Mouse (Mus musculus) gonadal fat pad, adult 2 months (tissue): ENCODE measurements at regions not wholly inside any gene's neighbourhood (a gene's known extent, or its start where the extent isn't known, plus 50 kb on each side); places are given as distances from the start of the nearest gene placed in this dataset.

Experiments
- DNase-seq: peaks from one replicate; pipeline ENCODE4 v3.0.0-alpha.2; 2012; ENCODE audit warnings: low read depth

GRCm38 (mm10) chr19:14035371-14035770 is 122.0 kb downstream of the Olfr1505 start:
- no peak for DNase-seq

DNA sequence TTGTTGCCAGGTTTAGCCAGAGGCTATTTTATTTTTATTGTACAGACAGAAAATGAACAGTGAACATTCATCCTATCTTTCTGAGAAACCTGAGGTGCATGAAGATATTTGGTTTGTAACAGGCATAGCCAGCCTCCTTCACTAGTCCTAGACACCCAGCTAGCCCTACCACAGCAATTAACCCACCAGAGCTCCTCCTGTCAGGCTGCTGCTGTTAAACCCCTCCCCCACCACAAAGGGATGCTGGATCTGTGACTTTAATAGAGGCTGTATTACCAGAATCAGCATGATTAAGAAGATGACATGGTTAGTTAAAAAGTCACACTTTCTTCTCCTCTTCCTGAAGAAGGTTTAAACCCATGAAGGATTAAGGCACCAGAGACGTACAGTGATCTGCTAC is 122.5 kb downstream of the Olfr1505 start:
- DNase-seq, result no peak

DNA sequence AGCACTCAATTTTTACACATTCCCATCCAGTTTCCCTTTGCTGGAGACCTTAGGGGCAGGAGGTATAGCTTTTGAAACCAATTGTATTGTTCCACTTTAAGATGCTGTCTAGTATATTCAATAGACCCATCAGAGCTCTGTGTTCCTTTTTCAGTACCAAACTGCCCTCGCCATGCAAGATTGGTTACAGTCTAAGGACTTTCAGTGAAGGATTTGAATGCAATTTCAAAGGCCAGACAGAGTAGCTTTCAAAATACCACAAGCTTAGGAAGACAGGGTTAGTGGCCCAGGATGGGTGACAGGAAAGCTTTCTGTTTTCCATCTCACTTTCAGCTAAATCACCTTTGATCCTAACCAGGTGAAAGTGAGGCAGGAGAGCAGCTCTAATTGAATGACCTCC is 123.4 kb downstream of the Olfr1505 start:
- no peak for DNase-seq

GRCm38 (mm10) chr19:14042753-14043152 is 129.4 kb downstream of the Olfr1505 start:
- DNase-seq, result no peak

- DNase-seq, result no peak
These were observed 132.1 kb downstream of the Olfr1505 start for GRCm38 (mm10) chr19:14045456-14045855.

DNA sequence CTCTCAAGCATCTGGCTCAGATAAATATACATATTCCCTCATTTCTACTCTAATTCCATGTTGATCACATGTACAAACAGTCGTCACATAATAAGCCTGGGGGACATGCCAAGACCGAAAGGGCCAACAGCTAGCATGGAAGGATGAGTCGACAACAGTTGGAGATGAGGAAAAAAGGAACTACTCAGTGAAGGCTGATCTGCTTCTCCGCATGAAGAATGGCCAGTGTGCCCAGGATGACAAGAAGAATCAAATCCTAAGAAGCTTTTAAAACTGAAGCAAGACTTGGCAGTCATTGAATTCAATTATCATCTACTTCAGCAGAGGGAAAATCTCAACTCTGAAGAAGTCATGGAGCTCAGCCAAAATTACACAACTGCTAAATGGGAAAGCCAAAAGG is 138.7 kb downstream of the Olfr1505 start:
- no peak for DNase-seq

DNA sequence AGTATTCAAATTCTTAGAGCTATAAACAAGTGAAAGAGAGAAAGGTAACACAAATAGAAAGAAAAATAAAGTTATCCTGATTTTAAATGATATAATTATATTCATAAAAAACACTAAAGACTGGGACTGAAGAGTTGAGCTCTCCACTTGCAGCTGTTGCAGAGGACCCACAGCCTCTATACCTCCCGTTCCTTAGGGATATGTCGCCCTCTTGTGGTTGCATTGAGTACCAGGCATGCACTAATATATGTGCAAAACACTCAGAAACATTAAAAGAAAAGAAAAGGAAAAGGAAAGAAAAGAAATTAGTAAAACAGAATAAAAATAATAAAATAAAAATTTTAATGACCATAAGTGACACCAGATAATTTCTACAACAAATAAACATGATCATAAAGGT is 167.2 kb downstream of the Olfr1505 start:
- DNase-seq, result no peak

GRCm38 (mm10) chr19:14084726-14085125 is 171.4 kb downstream of the Olfr1505 start:
- DNase-seq, result no peak

GRCm38 (mm10) chr19:14090106-14090505 is 176.8 kb downstream of the Olfr1505 start:
- no peak for DNase-seq

DNA sequence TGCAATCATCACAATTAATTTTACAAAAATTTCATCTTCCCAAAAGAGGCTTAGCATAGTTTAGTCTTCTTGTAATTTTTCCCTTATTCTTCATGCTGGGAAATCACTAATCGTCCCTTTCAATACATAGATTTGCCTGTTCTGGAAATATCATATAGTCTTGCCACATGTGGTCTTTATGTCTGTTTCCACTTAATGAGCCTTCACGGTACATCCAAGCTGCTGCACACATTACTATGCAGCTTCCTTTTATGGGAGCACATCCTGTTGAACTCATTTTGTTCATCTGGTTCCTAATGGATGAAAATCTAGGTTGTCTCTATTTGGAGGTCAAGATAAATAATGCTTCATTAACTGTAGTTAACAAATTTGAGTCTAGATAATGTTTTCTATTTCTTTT is 180.9 kb downstream of the Olfr1505 start:
- DNase-seq, result no peak

GRCm38 (mm10) chr19:14096187-14096586 is 182.9 kb downstream of the Olfr1505 start:
- no peak for DNase-seq

- DNase-seq, result no peak
These were observed 195.8 kb downstream of the Olfr1505 start for GRCm38 (mm10) chr19:14109091-14109490.

GRCm38 (mm10) chr19:14123348-14124113 is 210.2 kb downstream of the Olfr1505 start:
- no peak for DNase-seq

- DNase-seq, result no peak
These were observed 211.0 kb downstream of the Olfr1505 start for GRCm38 (mm10) chr19:14124250-14124827.

GRCm38 (mm10) chr19:14124986-14125385 is 211.7 kb downstream of the Olfr1505 start:
- no peak for DNase-seq

GRCm38 (mm10) chr19:14128397-14129209 is 215.3 kb downstream of the Olfr1505 start:
- DNase-seq, result no peak

DNA sequence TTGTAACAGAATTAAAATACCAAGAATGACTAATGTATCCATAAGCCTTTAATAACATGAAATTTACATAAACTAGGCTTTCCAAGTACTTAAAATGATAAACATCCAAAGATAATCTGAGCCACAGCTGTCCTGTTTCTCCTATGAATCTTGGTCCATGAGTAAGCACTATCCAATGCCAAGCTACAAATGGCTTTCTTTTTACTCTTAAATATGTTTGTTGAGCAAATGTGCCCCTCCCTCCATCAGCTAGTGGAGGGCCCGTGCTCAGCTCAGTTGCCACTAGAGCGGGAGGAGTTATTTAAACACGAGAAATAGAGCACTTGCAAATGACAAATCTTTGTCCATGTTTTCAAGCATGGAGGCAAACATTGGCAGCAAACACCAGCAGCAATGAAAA is 247.9 kb downstream of the Olfr1505 start:
- DNase-seq, result no peak

- DNase-seq, result no peak
These were observed 249.4 kb downstream of the Olfr1505 start for GRCm38 (mm10) chr19:14162773-14163172.

- no peak for DNase-seq
These were observed 252.4 kb downstream of the Olfr1505 start for GRCm38 (mm10) chr19:14165775-14166174.

DNA sequence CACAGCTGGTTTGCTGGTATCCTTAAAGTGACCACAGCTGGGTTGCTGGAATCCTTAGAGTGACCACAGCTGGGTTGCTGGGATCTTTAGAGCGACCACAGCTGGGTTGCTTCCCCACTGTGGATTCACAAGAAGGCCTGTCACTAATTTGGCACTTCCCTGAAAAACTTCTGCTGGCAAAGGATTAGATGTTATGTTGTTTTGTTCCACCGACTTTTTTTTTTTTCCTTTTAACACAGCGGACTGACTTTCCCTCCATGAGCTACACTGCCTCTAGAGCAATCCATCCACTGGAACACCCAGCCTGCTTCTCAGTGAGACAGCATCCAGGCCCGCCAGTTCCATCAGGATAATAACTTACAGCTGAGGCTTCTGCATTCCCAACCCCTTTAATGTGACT is 266.9 kb downstream of the Olfr1505 start:
- no peak for DNase-seq

DNA sequence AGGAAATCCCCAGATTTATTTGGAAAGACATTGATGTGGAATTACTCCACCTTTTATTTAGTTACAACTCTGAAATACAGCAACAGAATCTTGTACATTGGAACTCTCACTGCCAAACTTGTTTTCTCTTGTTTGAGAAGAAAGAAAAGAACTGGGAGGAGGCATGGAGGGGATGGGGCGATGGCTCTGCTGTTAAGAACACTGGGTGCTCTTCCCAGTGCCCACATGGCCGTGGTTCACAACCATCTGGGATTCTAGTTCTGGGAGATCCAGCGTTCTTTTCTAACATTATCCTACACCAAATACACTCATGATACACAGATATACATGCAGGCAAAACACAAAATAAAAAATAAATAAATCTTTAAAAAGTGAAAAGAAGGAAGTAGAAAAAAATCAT is 267.6 kb downstream of the Olfr1505 start:
- no peak for DNase-seq

GRCm38 (mm10) chr19:14181661-14182415 is 268.5 kb downstream of the Olfr1505 start:
- no peak for DNase-seq
